Mouse (Mus musculus): ENCODE measurements around the gene Nt5c. TPM values are rescaled to one million over a fixed set of nuclear protein-coding genes. Genes with fewer than 3 reads are reported as not detected.

Nt5c gene
- total and polyA plus RNA-seq, 2 experiments, result 32.6 to 39.2 TPM

DNA sequence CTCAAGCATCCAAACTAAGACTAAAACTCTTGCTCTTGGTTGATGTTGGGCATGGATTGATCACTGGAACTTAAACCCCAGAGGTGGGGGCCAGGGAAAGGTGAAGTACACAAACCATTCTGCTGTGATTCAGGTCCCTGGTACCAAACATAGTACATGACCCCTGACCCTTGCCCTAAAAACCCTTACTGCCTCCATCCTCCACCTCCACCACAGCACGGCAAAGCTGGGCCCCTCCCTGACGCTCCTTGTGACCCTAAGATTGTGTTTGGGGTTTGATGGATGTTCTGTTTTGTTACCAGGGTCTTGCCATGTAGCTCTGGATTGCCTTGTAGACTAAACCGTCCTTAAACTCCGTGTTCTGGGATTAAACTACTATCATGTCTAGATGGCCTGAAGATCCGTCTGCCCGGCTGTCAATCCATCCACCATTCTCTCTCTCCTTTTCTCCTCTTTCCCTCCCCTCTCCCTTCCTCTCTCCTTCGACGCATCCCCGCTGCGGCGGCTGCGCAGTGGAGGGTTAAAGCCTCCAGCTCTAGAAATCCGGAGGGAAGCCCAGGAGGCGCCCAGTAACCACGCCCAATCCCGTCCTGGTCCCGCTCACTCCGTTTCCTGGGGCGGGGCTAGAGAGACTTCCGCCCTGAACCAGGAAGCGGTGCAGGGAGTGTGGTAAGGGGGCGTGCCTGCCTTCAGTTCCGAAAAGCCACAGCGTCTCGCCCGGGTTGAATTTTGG, 16.5 kb downstream of the Nt5c start, which contains the start of gene Armc7:
Armc7 (plus strand) TSS at position 643 of the 733 bp plus-strand sequence.
- under 1% methylated on average over 26 of the region's 26 CpGs for WGBS
- peak within 1 kb of the TSS; percentile 70 for H3K27ac ChIP-seq (replicated peaks; ENCODE audit: insufficient read depth, low read depth, low read length)
- H3K4me1 ChIP-seq (ENCODE audit: control insufficient read depth, insufficient read depth, low read length), result peaks cover 16% of the 10 kb centered on the region
- no peaks in the 10 kb centered on the region for H3K27me3 ChIP-seq (ENCODE audit: control insufficient read depth, insufficient read depth, low read length)
- peak; percentile 82 for DNase-seq (ENCODE audit: extremely low read depth, low read depth, low spot score)
- peaks cover 11% of the 10 kb centered on the region; the same call in 1 of the 2 replicates for H3K79me2 ChIP-seq (ENCODE audit: control insufficient read depth, insufficient read depth, low read length)
- H3K4me3 ChIP-seq (ENCODE audit: insufficient read depth, low read depth, low read length), result peak within 1 kb of the TSS; percentile 95
- H3K36me3 ChIP-seq (ENCODE audit: control insufficient read depth, insufficient read depth, low read length), result no peaks in the 10 kb centered on the region
- no peak for TF ChIP-seq CTCF (IDR thresholded peaks at IDR 0.05; ENCODE audit: low read depth, low read length)
- TF ChIP-seq POLR2A (IDR thresholded peaks at IDR 0.05; ENCODE audit: extremely low read depth, insufficient read depth, low read length), result no peak
- peak within 1 kb of the TSS; percentile 82 for H3K9ac ChIP-seq (ENCODE audit: low read depth, low read length)

DNA sequence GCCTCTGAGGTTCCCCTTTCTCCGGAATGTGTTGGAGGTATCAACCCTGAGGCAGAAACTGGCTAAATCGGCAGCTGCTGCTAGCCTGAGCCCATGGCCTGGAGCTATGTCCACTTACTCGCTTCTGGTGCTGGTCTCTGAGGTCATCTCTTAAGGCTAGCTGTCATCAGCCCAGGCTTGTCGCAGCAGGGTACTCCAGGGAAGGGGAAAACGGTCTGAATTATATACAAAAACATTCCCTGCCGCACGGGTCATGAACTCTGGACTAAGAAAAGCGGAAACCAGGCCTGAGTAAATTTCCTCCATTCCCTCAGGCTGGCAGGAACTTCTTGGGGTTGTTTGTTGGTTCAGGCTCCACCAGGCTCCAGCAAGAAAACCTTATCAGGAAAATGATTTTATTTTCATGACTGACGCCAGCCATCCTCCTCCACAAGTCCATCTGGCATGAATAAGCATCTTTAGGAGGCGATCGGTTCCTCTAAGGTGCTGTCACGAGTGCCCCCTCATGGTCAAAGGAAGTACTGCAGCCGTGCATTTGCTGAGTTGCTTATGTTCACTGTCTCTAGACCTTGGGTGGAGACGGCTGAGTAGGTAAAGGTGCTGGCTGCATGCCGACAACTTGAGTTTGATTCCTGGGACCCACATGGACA, 17.9 kb downstream of the Nt5c start:
- Histone ChIP-seq H3K27me3 (ENCODE audit: control insufficient read depth, insufficient read depth, low read length) (no peaks in the 10 kb centered on the region), H3K79me2 (ENCODE audit: control insufficient read depth, insufficient read depth, low read length) (peaks cover 11% of the 10 kb centered on the region; the same call in 1 of the 2 replicates), H3K27ac (replicated peaks; ENCODE audit: insufficient read depth, low read depth, low read length) (peak overlapping the region; percentile 57), H3K4me1 (ENCODE audit: control insufficient read depth, insufficient read depth, low read length) (peaks cover 16% of the 10 kb centered on the region), H3K4me3 (ENCODE audit: insufficient read depth, low read depth, low read length) (peak overlapping the region; percentile 4; the same call in 1 of the 2 replicates), H3K9ac (ENCODE audit: low read depth, low read length) (peak overlapping the region; percentile 20), H3K36me3 (ENCODE audit: control insufficient read depth, insufficient read depth, low read length) (no peaks in the 10 kb centered on the region)
- WGBS, result 25% methylated on average over 15 of the region's 15 CpGs
- TF ChIP-seq POLR2A (IDR thresholded peaks at IDR 0.05; ENCODE audit: extremely low read depth, insufficient read depth, low read length) (no peak), CTCF (IDR thresholded peaks at IDR 0.05; ENCODE audit: low read depth, low read length) (peak; percentile 88)
- peak; percentile 75 for DNase-seq (ENCODE audit: extremely low read depth, low read depth, low spot score)

DNA sequence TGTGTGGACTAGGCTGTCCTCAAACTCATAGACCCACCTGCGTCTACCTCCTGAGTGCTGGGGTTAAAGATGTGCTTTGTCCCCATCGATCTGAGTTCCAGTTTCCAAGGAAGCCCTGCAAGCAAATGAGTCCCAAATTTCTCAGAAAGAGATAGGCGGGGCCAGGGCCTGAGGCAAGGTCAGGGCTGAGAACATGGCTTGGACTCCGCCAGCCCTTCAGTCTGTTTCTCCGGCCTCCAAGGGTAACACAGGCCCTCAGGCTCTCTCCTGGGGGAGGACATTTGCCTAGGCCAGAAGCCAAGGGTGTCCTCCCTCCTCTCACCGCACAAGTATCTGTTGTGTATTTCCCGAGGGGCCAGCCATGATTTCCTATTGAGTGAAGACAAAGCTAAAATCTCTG, 19.5 kb downstream of the Nt5c start:
- TF ChIP-seq POLR2A (IDR thresholded peaks at IDR 0.05; ENCODE audit: extremely low read depth, insufficient read depth, low read length), result no peak
- TF ChIP-seq CTCF (IDR thresholded peaks at IDR 0.05; ENCODE audit: low read depth, low read length), result no peak
- 56% methylated on average over 7 of the region's 7 CpGs for WGBS
- H3K4me3 ChIP-seq (ENCODE audit: insufficient read depth, low read depth, low read length), result no peak overlapping the region
- peaks cover 11% of the 10 kb centered on the region; the same call in 1 of the 2 replicates for H3K79me2 ChIP-seq (ENCODE audit: control insufficient read depth, insufficient read depth, low read length)
- DNase-seq (ENCODE audit: extremely low read depth, low read depth, low spot score), result no peak
- H3K27me3 ChIP-seq (ENCODE audit: control insufficient read depth, insufficient read depth, low read length), result no peaks in the 10 kb centered on the region
- H3K9ac ChIP-seq (ENCODE audit: low read depth, low read length), result no peak overlapping the region
- H3K4me1 ChIP-seq (ENCODE audit: control insufficient read depth, insufficient read depth, low read length), result peaks cover 16% of the 10 kb centered on the region
- H3K27ac ChIP-seq (replicated peaks; ENCODE audit: insufficient read depth, low read depth, low read length), result no peak overlapping the region
- no peaks in the 10 kb centered on the region for H3K36me3 ChIP-seq (ENCODE audit: control insufficient read depth, insufficient read depth, low read length)

DNA sequence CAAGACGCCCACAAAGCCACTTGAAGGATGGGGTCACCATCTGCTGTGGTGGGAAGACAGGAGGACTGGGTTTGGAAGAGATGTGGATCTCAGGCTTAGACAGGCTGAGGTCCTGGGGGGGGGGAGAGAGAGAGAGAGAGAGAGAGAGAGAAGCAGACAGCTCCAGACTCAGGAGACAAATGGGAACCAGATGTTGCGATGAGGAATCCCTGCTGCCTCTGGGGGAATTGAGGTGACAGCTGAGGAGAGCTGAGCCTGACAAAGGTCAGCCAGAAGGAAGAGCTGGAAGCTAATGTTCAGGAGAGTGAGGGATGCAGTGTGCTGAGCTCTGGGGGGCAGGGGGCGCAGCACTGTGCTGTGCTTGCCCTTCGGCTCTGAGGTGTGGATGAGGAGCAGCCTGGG, 24.4 kb downstream of the Nt5c start:
- 89% methylated on average over 4 of the region's 4 CpGs for WGBS
- Histone ChIP-seq H3K27ac (replicated peaks; ENCODE audit: insufficient read depth, low read depth, low read length) (no peak overlapping the region), H3K4me1 (ENCODE audit: control insufficient read depth, insufficient read depth, low read length) (peaks cover 11% of the 10 kb centered on the region), H3K9ac (ENCODE audit: low read depth, low read length) (no peak overlapping the region), H3K79me2 (ENCODE audit: control insufficient read depth, insufficient read depth, low read length) (no peaks in the 10 kb centered on the region), H3K36me3 (ENCODE audit: control insufficient read depth, insufficient read depth, low read length) (no peaks in the 10 kb centered on the region), H3K4me3 (ENCODE audit: insufficient read depth, low read depth, low read length) (no peak overlapping the region), H3K27me3 (ENCODE audit: control insufficient read depth, insufficient read depth, low read length) (no peaks in the 10 kb centered on the region)
- no peak for TF ChIP-seq CTCF (IDR thresholded peaks at IDR 0.05; ENCODE audit: low read depth, low read length)
- no peak for TF ChIP-seq POLR2A (IDR thresholded peaks at IDR 0.05; ENCODE audit: extremely low read depth, insufficient read depth, low read length)
- no peak for DNase-seq (ENCODE audit: extremely low read depth, low read depth, low spot score)

DNA sequence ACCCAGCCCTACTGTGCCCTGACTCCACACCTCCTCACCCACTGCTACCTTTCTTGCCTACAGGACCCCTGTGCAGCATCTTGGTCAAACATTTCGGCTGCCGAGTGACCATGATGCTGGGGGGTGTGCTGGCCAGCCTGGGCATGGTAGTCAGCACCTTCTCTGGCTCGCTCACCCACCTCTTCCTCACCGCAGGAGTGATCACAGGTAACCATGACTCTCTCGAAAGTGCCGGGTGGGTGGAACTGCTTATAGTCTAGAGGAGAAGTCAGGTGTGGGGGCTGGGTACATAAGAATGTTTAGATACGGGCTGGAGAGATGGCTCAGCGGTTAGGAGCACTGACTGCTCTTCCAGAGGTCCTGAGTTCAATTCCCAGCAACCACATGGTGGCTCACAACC, 26.8 kb downstream of the Nt5c start:
- Histone ChIP-seq H3K27me3 (ENCODE audit: control insufficient read depth, insufficient read depth, low read length) (no peaks in the 10 kb centered on the region), H3K27ac (replicated peaks; ENCODE audit: insufficient read depth, low read depth, low read length) (no peak overlapping the region), H3K9ac (ENCODE audit: low read depth, low read length) (no peak overlapping the region), H3K4me1 (ENCODE audit: control insufficient read depth, insufficient read depth, low read length) (peaks cover 12% of the 10 kb centered on the region), H3K79me2 (ENCODE audit: control insufficient read depth, insufficient read depth, low read length) (no peaks in the 10 kb centered on the region), H3K36me3 (ENCODE audit: control insufficient read depth, insufficient read depth, low read length) (no peaks in the 10 kb centered on the region), H3K4me3 (ENCODE audit: insufficient read depth, low read depth, low read length) (no peak overlapping the region)
- no peak for DNase-seq (ENCODE audit: extremely low read depth, low read depth, low spot score)
- 93% methylated on average over 8 of the region's 8 CpGs for WGBS
- TF ChIP-seq POLR2A (IDR thresholded peaks at IDR 0.05; ENCODE audit: extremely low read depth, insufficient read depth, low read length) (no peak), CTCF (IDR thresholded peaks at IDR 0.05; ENCODE audit: low read depth, low read length) (no peak)
